Mouse (Mus musculus): ENCODE results near the gene Uqcrq. TPM values are rescaled to one million over a fixed set of nuclear protein-coding genes. Genes with fewer than 3 reads are reported as not detected.

The Uqcrq gene
- polyA plus RNA-seq, 1 experiment from 2014 or later: 1,231 TPM

- no peak overlapping the region for H3K27ac ChIP-seq
- no peak for DNase-seq (ENCODE audit: low spot score)
- WGBS: 26% methylated on average over 8 of the region's 8 CpGs
- H3K4me3 ChIP-seq (replicated peaks; ENCODE audit: low read depth, low read length): no peak overlapping the region
- H3K36me3 ChIP-seq (ENCODE audit: insufficient read depth, low read length): no peaks in the 10 kb centered on the region
- no peak overlapping the region for H3K4me2 ChIP-seq (ENCODE audit: low read length)
- H3K4me1 ChIP-seq (replicated peaks; ENCODE audit: insufficient read depth, low read length): peaks cover 10% of the 10 kb centered on the region
- H3K27me3 ChIP-seq (ENCODE audit: insufficient read depth, low read length): peaks cover 43% of the 10 kb centered on the region
- ATAC-seq (replicated peaks; ENCODE audit: low FRiP score, low read depth): no peak
- no peak overlapping the region for H3K9ac ChIP-seq (ENCODE audit: low read depth, low read length)
- TF ChIP-seq CTCF (IDR thresholded peaks at IDR 0.05; ENCODE audit: low read depth): no peak
- H3K9me3 ChIP-seq (replicated peaks; ENCODE audit: low read length): no peaks in the 10 kb centered on the region
Observed at GRCm38 (mm10) chr11:53475620-53476019, 45.0 kb upstream of the Uqcrq start.

GRCm38 (mm10) chr11:53472709-53473108 lies 42.1 kb upstream of the Uqcrq start:
- 79% methylated on average over 3 of the region's 3 CpGs for WGBS
- Histone ChIP-seq H3K36me3 (ENCODE audit: insufficient read depth, low read length) (no peaks in the 10 kb centered on the region), H3K4me3 (replicated peaks; ENCODE audit: low read depth, low read length) (no peak overlapping the region), H3K9ac (ENCODE audit: low read depth, low read length) (no peak overlapping the region), H3K4me2 (ENCODE audit: low read length) (no peak overlapping the region), H3K27ac (no peak overlapping the region), H3K9me3 (replicated peaks; ENCODE audit: low read length) (no peaks in the 10 kb centered on the region), H3K4me1 (replicated peaks; ENCODE audit: insufficient read depth, low read length) (no peaks in the 10 kb centered on the region), H3K27me3 (ENCODE audit: insufficient read depth, low read length) (peaks cover 20% of the 10 kb centered on the region)
- ATAC-seq (replicated peaks; ENCODE audit: low FRiP score, low read depth) (no peak), DNase-seq (ENCODE audit: low spot score) (no peak)
- peak; percentile 37 for TF ChIP-seq CTCF (IDR thresholded peaks at IDR 0.05; ENCODE audit: low read depth)

GRCm38 (mm10) chr11:53469968-53470695 lies 39.5 kb upstream of the Uqcrq start, which contains the start of gene Gm9837:
Gm9837 (minus strand) TSS chr11:53470479.
- Histone ChIP-seq H3K9ac (ENCODE audit: low read depth, low read length) (no peak within 1 kb of the TSS), H3K4me1 (replicated peaks; ENCODE audit: insufficient read depth, low read length) (no peaks in the 10 kb centered on the region; the same call in 1 of the 2 replicates), H3K4me2 (ENCODE audit: low read length) (peak within 1 kb of the TSS; percentile 40), H3K4me3 (replicated peaks; ENCODE audit: low read depth, low read length) (no peak within 1 kb of the TSS), H3K27ac (no peak within 1 kb of the TSS), H3K27me3 (ENCODE audit: insufficient read depth, low read length) (peaks cover 8% of the 10 kb centered on the region), H3K9me3 (replicated peaks; ENCODE audit: low read length) (no peaks in the 10 kb centered on the region), H3K36me3 (ENCODE audit: insufficient read depth, low read length) (no peaks in the 10 kb centered on the region)
- peak; percentile 93 for DNase-seq (ENCODE audit: low spot score)
- 2% methylated on average over 29 of the region's 29 CpGs for WGBS
- ATAC-seq (replicated peaks; ENCODE audit: low FRiP score, low read depth): peak; percentile 68
- TF ChIP-seq CTCF (IDR thresholded peaks at IDR 0.05; ENCODE audit: low read depth): peak; percentile 95

- no peak overlapping the region for H3K9ac ChIP-seq (ENCODE audit: low read depth, low read length)
- no peaks in the 10 kb centered on the region; the same call in 1 of the 2 replicates for H3K4me1 ChIP-seq (replicated peaks; ENCODE audit: insufficient read depth, low read length)
- H3K4me3 ChIP-seq (replicated peaks; ENCODE audit: low read depth, low read length): no peak overlapping the region
- H3K36me3 ChIP-seq (ENCODE audit: insufficient read depth, low read length): no peaks in the 10 kb centered on the region
- no peaks in the 10 kb centered on the region for H3K9me3 ChIP-seq (replicated peaks; ENCODE audit: low read length)
- H3K27me3 ChIP-seq (ENCODE audit: insufficient read depth, low read length): peaks cover 15% of the 10 kb centered on the region
- 0 out of 2 replicates have a peak, but pooled peaks have one; percentile 2 for ATAC-seq (replicated peaks; ENCODE audit: low FRiP score, low read depth)
- H3K4me2 ChIP-seq (ENCODE audit: low read length): no peak overlapping the region
- 41% methylated on average over 16 of the region's 16 CpGs for WGBS
- TF ChIP-seq CTCF (IDR thresholded peaks at IDR 0.05; ENCODE audit: low read depth): no peak
- DNase-seq (ENCODE audit: low spot score): no peak
- H3K27ac ChIP-seq: no peak overlapping the region
Observed at GRCm38 (mm10) chr11:53469294-53469967, 38.8 kb upstream of the Uqcrq start.

DNA sequence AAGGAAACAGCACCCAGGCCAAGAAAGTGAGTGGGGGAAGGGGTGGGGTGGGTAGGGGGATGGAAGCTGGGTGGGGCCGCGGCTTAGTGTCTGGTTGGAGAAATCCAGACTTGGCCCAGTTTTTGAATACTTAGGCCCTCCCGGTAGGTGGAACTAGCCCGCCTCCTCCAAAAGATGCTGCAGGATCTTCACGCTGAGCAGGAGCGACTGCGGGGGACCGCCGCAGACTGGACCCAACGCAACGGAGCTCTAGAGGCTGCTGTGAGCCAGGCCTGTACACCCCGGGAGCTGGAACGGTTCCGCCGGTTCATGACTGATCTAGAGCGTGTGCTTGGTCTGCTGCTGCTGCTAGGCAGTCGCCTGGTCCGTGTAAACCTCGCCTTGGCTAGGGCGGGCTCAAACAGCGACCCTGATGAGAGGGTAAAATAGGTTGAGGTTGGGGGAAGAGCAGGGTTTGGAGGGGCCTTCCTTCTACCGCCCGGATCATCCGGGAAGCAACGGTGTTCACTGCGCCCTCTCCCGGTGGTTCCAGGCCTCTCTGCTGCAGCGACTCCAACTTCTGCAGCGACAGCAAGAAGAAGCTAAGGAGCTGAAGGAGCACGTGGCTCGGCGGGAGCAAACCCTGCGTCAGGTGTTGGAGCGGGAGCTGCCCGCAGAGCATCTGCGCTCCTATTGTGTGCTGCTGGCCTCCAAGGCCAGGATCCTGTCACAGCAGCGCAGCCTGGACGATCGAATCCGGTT lies 35.8 kb upstream of the Uqcrq start:
- ATAC-seq (replicated peaks; ENCODE audit: low FRiP score, low read depth) (peak; percentile 41; the same call in 1 of the 2 replicates), DNase-seq (ENCODE audit: low spot score) (peak; percentile 87)
- Histone ChIP-seq H3K36me3 (ENCODE audit: insufficient read depth, low read length) (no peaks in the 10 kb centered on the region), H3K4me2 (ENCODE audit: low read length) (peak overlapping the region; percentile 54), H3K4me3 (replicated peaks; ENCODE audit: low read depth, low read length) (peak overlapping the region; percentile 28), H3K4me1 (replicated peaks; ENCODE audit: insufficient read depth, low read length) (peaks cover 10% of the 10 kb centered on the region), H3K9ac (ENCODE audit: low read depth, low read length) (peak overlapping the region; percentile 48), H3K27me3 (ENCODE audit: insufficient read depth, low read length) (peaks cover 30% of the 10 kb centered on the region), H3K27ac (no peak overlapping the region), H3K9me3 (replicated peaks; ENCODE audit: low read length) (no peaks in the 10 kb centered on the region)
- 7% methylated on average over 40 of the region's 40 CpGs for WGBS
- TF ChIP-seq CTCF (IDR thresholded peaks at IDR 0.05; ENCODE audit: low read depth): peak; percentile 80

Data from kidney, postnatal 0 days (tissue).